Mouse (Mus musculus): ENCODE data around the gene Ecm1. TPM values are rescaled to one million over a fixed set of nuclear protein-coding genes. Genes with fewer than 3 reads are reported as not detected.

Gene Ecm1
- polyA plus RNA-seq, 1 experiment from 2014 or later, result 10.3 TPM

GRCm38 (mm10) chr3:95689171-95689915 lies 50.0 kb downstream of the Ecm1 start:
- ATAC-seq, result no peak
- Histone ChIP-seq H3K27me3 (replicated peaks; ENCODE audit: control insufficient read depth, insufficient read depth, low read length) (no peaks in the 10 kb centered on the region), H3K27ac (ENCODE audit: low read depth, low read length) (no peak overlapping the region), H3K4me1 (ENCODE audit: control insufficient read depth, insufficient read depth, low read depth, low read length) (peaks cover 12% of the 10 kb centered on the region), H3K9me3 (ENCODE audit: control insufficient read depth, low read length) (no peaks in the 10 kb centered on the region), H3K36me3 (ENCODE audit: control insufficient read depth, insufficient read depth, low read length) (no peaks in the 10 kb centered on the region), H3K9ac (ENCODE audit: low read depth, low read length) (no peak overlapping the region), H3K4me3 (ENCODE audit: low read length) (no peak overlapping the region), H3K4me2 (ENCODE audit: low read length) (no peak overlapping the region)
- 33% methylated on average over 11 of the region's 11 CpGs for WGBS

GRCm38 (mm10) chr3:95687524-95688421 lies 51.6 kb downstream of the Ecm1 start, which contains the start of gene Adamtsl4:
TSS of gene Adamtsl4 (minus strand) at chr3:95687917.
- H3K9me3 ChIP-seq (ENCODE audit: control insufficient read depth, low read length), result no peaks in the 10 kb centered on the region
- H3K27me3 ChIP-seq (replicated peaks; ENCODE audit: control insufficient read depth, insufficient read depth, low read length), result no peaks in the 10 kb centered on the region
- peak within 1 kb of the TSS; percentile 94 for H3K4me2 ChIP-seq (ENCODE audit: low read length)
- peaks cover 12% of the 10 kb centered on the region for H3K4me1 ChIP-seq (ENCODE audit: control insufficient read depth, insufficient read depth, low read depth, low read length)
- peak within 1 kb of the TSS; percentile 70 for H3K9ac ChIP-seq (ENCODE audit: low read depth, low read length)
- H3K4me3 ChIP-seq (ENCODE audit: low read length), result peak within 1 kb of the TSS; percentile 49
- H3K36me3 ChIP-seq (ENCODE audit: control insufficient read depth, insufficient read depth, low read length), result no peaks in the 10 kb centered on the region
- peak; percentile 67 for ATAC-seq
- WGBS, result 5% methylated on average over 48 of the region's 50 CpGs
- H3K27ac ChIP-seq (ENCODE audit: low read depth, low read length), result no peak within 1 kb of the TSS

- no peak overlapping the region for H3K27ac ChIP-seq (ENCODE audit: low read depth, low read length)
- H3K9ac ChIP-seq (ENCODE audit: low read depth, low read length), result peak overlapping the region; percentile 70
- no peaks in the 10 kb centered on the region for H3K36me3 ChIP-seq (ENCODE audit: control insufficient read depth, insufficient read depth, low read length)
- H3K4me1 ChIP-seq (ENCODE audit: control insufficient read depth, insufficient read depth, low read depth, low read length), result peaks cover 12% of the 10 kb centered on the region
- peak overlapping the region; percentile 49 for H3K4me3 ChIP-seq (ENCODE audit: low read length)
- no peaks in the 10 kb centered on the region for H3K27me3 ChIP-seq (replicated peaks; ENCODE audit: control insufficient read depth, insufficient read depth, low read length)
- 0 out of 2 replicates have a peak, but pooled peaks have one; percentile 16 for ATAC-seq
- peak overlapping the region; percentile 94 for H3K4me2 ChIP-seq (ENCODE audit: low read length)
- 16% methylated on average over 3 of the region's 4 CpGs for WGBS
- H3K9me3 ChIP-seq (ENCODE audit: control insufficient read depth, low read length), result no peaks in the 10 kb centered on the region
Observed at GRCm38 (mm10) chr3:95687168-95687523, 52.2 kb downstream of the Ecm1 start.

- ATAC-seq, result no peak
- Histone ChIP-seq H3K4me3 (ENCODE audit: low read length) (no peak overlapping the region), H3K4me2 (ENCODE audit: low read length) (no peak overlapping the region), H3K27ac (ENCODE audit: low read depth, low read length) (no peak overlapping the region), H3K9me3 (ENCODE audit: control insufficient read depth, low read length) (no peaks in the 10 kb centered on the region), H3K4me1 (ENCODE audit: control insufficient read depth, insufficient read depth, low read depth, low read length) (peaks cover 12% of the 10 kb centered on the region), H3K9ac (ENCODE audit: low read depth, low read length) (no peak overlapping the region), H3K27me3 (replicated peaks; ENCODE audit: control insufficient read depth, insufficient read depth, low read length) (no peaks in the 10 kb centered on the region), H3K36me3 (ENCODE audit: control insufficient read depth, insufficient read depth, low read length) (no peaks in the 10 kb centered on the region)
- 46% methylated on average over 9 of the region's 10 CpGs for WGBS
Observed at GRCm38 (mm10) chr3:95686492-95687167, 52.7 kb downstream of the Ecm1 start.

- 79% methylated on average over 2 of the region's 2 CpGs for WGBS
- Histone ChIP-seq H3K27ac (ENCODE audit: low read depth, low read length) (no peak overlapping the region), H3K4me3 (ENCODE audit: low read length) (no peak overlapping the region), H3K4me1 (ENCODE audit: control insufficient read depth, insufficient read depth, low read depth, low read length) (peaks cover 12% of the 10 kb centered on the region), H3K4me2 (ENCODE audit: low read length) (no peak overlapping the region), H3K36me3 (ENCODE audit: control insufficient read depth, insufficient read depth, low read length) (no peaks in the 10 kb centered on the region), H3K27me3 (replicated peaks; ENCODE audit: control insufficient read depth, insufficient read depth, low read length) (no peaks in the 10 kb centered on the region), H3K9me3 (ENCODE audit: control insufficient read depth, low read length) (no peaks in the 10 kb centered on the region), H3K9ac (ENCODE audit: low read depth, low read length) (no peak overlapping the region)
- no peak for ATAC-seq
Observed at GRCm38 (mm10) chr3:95685701-95686100, 53.7 kb downstream of the Ecm1 start.

DNA sequence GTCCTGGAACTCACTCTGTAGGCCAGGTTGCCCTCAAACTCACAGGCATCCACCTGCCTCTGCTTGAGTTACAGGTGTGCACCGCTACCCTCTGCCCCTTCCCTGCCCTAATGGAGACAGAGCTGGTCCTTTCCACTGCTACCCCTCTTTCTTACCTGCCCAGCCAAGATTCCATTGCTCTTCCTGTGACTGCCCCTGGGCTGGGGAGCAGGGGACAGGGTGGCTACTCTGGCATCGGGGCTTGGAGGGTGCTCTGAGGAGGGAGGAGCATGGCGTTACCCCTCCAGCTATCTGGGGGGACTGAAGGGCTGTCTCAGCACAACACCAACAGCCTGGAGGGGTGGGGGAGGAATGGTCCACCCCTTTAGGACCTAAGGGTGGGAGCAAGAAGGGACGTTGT lies 54.1 kb downstream of the Ecm1 start:
- no peaks in the 10 kb centered on the region for H3K27me3 ChIP-seq (replicated peaks; ENCODE audit: control insufficient read depth, insufficient read depth, low read length)
- H3K9me3 ChIP-seq (ENCODE audit: control insufficient read depth, low read length), result no peaks in the 10 kb centered on the region
- H3K4me2 ChIP-seq (ENCODE audit: low read length), result no peak overlapping the region
- H3K4me1 ChIP-seq (ENCODE audit: control insufficient read depth, insufficient read depth, low read depth, low read length), result peaks cover 12% of the 10 kb centered on the region
- no peaks in the 10 kb centered on the region for H3K36me3 ChIP-seq (ENCODE audit: control insufficient read depth, insufficient read depth, low read length)
- H3K27ac ChIP-seq (ENCODE audit: low read depth, low read length), result no peak overlapping the region
- ATAC-seq, result no peak
- 75% methylated on average over 4 of the region's 4 CpGs for WGBS
- H3K9ac ChIP-seq (ENCODE audit: low read depth, low read length), result no peak overlapping the region
- H3K4me3 ChIP-seq (ENCODE audit: low read length), result no peak overlapping the region

GRCm38 (mm10) chr3:95684846-95685245 lies 54.5 kb downstream of the Ecm1 start:
- H3K4me2 ChIP-seq (ENCODE audit: low read length), result no peak overlapping the region
- H3K27me3 ChIP-seq (replicated peaks; ENCODE audit: control insufficient read depth, insufficient read depth, low read length), result no peaks in the 10 kb centered on the region
- no peaks in the 10 kb centered on the region for H3K9me3 ChIP-seq (ENCODE audit: control insufficient read depth, low read length)
- no peak for ATAC-seq
- 84% methylated on average over 6 of the region's 8 CpGs for WGBS
- H3K4me3 ChIP-seq (ENCODE audit: low read length), result no peak overlapping the region
- no peak overlapping the region for H3K9ac ChIP-seq (ENCODE audit: low read depth, low read length)
- H3K27ac ChIP-seq (ENCODE audit: low read depth, low read length), result no peak overlapping the region
- peaks cover 12% of the 10 kb centered on the region for H3K4me1 ChIP-seq (ENCODE audit: control insufficient read depth, insufficient read depth, low read depth, low read length)
- no peaks in the 10 kb centered on the region for H3K36me3 ChIP-seq (ENCODE audit: control insufficient read depth, insufficient read depth, low read length)

Data from hindbrain, embryonic 16.5 days (tissue).